ENCODE assay signal across 8 mouse cellular contexts in the genomic region with DNA sequence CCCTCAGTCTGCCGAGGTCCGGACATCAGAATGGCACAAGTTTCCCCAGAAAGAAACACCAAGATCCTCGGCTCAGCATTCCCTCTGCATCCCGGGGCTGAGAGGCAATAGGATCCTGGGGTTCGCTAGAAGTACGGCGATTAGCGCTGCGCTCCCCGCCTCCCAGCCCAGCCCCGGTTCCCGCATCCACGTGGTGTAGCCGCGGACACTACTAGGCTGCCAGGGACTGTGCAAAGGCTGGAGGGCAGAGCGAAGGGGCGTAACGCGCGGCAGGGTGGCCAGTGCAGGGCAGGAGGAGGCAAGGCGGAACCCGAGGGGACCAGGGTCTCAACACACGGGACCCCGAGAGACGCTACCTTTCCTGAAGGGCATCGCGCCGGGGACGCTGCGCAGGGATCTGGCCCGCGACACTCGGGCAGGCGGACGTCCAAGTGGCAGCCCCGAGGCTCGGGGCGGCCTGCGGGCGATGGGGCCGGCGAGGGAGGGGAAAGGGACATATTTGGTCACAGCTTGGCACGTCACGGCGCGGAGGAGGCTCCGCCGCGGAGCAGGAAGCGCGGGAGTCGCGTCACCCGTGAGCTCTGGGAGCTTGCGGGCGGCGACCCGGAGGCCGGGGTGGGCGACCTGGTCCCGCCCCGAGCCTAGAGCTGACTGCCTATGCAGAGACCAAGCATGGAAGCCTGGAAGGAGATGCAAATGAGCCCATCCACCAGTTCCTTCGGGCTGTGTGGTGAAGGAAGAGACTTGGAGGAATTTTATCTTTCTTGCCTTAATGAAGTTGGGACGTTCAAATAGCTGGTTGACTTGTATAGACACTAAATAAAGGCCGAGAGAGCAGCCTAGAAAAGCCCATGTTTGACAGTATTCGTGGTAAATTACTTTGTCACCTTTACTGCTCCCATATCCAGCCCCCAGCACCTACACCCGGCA. TPM values are rescaled to one million over a fixed set of nuclear protein-coding genes. Genes with fewer than 3 reads are reported as not detected.
DNase-seq lines count a peak whose midpoint lies in the region; ATAC-seq lines count a peak whose summit lies in the region.

A gene (minus strand): TSS at position 607 of the 930 bp plus-strand sequence.

- H3K4me3 ChIP-seq in forebrain, embryonic 11.5 days (ENCODE audit: low read depth, low read length) = peak within 1 kb of the TSS; percentile 49
- peak within 1 kb of the TSS; percentile 71 for H3K4me3 ChIP-seq in heart, embryonic 16.5 days (ENCODE audit: low read length)
- H3K4me3 ChIP-seq in liver, embryonic 13.5 days (replicated peaks) = peak within 1 kb of the TSS; percentile 61
- H3K4me3 ChIP-seq in stomach, embryonic 14.5 days (ENCODE audit: low read depth, low read length) = peak within 1 kb of the TSS; percentile 59

- no peak within 1 kb of the TSS for H3K27ac ChIP-seq in forebrain, embryonic 11.5 days (ENCODE audit: low read depth, low read length)
- peak within 1 kb of the TSS; percentile 49 for H3K27ac ChIP-seq in heart, embryonic 16.5 days (ENCODE audit: low read length)
- peak within 1 kb of the TSS; percentile 43 for H3K27ac ChIP-seq in liver, embryonic 13.5 days
- H3K27ac ChIP-seq in stomach, embryonic 14.5 days (ENCODE audit: low read length) = no peak within 1 kb of the TSS

- no peaks in the 10 kb centered on the region for H3K36me3 ChIP-seq in forebrain, embryonic 11.5 days (ENCODE audit: control insufficient read depth, insufficient read depth, low read length)
- H3K36me3 ChIP-seq in heart, embryonic 16.5 days (ENCODE audit: control insufficient read depth, insufficient read depth) = no peaks in the 10 kb centered on the region
- no peaks in the 10 kb centered on the region for H3K36me3 ChIP-seq in liver, embryonic 13.5 days
- H3K36me3 ChIP-seq in stomach, embryonic 14.5 days (ENCODE audit: control insufficient read depth, insufficient read depth, low read length) = no peaks in the 10 kb centered on the region

- H3K9me3 ChIP-seq in forebrain, embryonic 11.5 days (ENCODE audit: control insufficient read depth, low read length) = no peaks in the 10 kb centered on the region
- no peaks in the 10 kb centered on the region for H3K9me3 ChIP-seq in heart, embryonic 16.5 days (replicated peaks; ENCODE audit: control insufficient read depth, low read length)
- H3K9me3 ChIP-seq in liver, embryonic 13.5 days (replicated peaks) = no peaks in the 10 kb centered on the region
- no peaks in the 10 kb centered on the region for H3K9me3 ChIP-seq in stomach, embryonic 14.5 days (ENCODE audit: control insufficient read depth, low read depth, low read length)

- peaks cover 18% of the 10 kb centered on the region for H3K27me3 ChIP-seq in forebrain, embryonic 11.5 days (ENCODE audit: control insufficient read depth, insufficient read depth, low read length)
- H3K27me3 ChIP-seq in heart, embryonic 16.5 days (ENCODE audit: control insufficient read depth, insufficient read depth, low read length) = no peaks in the 10 kb centered on the region
- peaks cover 30% of the 10 kb centered on the region for H3K27me3 ChIP-seq in liver, embryonic 13.5 days
- 0 out of 2 replicates have a peak, but pooled peaks cover 4% of the 10 kb centered on the region for H3K27me3 ChIP-seq in stomach, embryonic 14.5 days (ENCODE audit: control insufficient read depth, insufficient read depth, low read length)

- ATAC-seq in forebrain, embryonic 11.5 days (replicated peaks; ENCODE audit: low FRiP score) = peak; percentile 76
- ATAC-seq in heart, embryonic 16.5 days (replicated peaks; ENCODE audit: extremely low read depth, insufficient read depth, low FRiP score) = peak; percentile 84
- ATAC-seq in liver, embryonic 13.5 days (ENCODE audit: low read depth) = peak; percentile 74
- peak; percentile 78 for ATAC-seq in stomach, embryonic 14.5 days (ENCODE audit: insufficient number of reproducible peaks, insufficient read depth, low FRiP score, low read depth)

- 2% methylated on average over 46 of the region's 67 CpGs for WGBS in forebrain, embryonic 11.5 days
- WGBS in heart, embryonic 16.5 days = 2% methylated on average over 67 of the region's 67 CpGs
- 1% methylated on average over 67 of the region's 67 CpGs for WGBS in liver, embryonic 13.5 days (ENCODE audit: insufficient replicate concordance)
- 2% methylated on average over 65 of the region's 67 CpGs for WGBS in stomach, embryonic 14.5 days

- peaks cover 15% of the 10 kb centered on the region; the same call in 1 of the 2 replicates for H3K4me1 ChIP-seq in forebrain, embryonic 11.5 days (replicated peaks; ENCODE audit: control insufficient read depth, insufficient read depth, low read length)
- peaks cover 7% of the 10 kb centered on the region for H3K4me1 ChIP-seq in heart, embryonic 16.5 days (ENCODE audit: control insufficient read depth, insufficient read depth, low read length)
- peaks cover 20% of the 10 kb centered on the region for H3K4me1 ChIP-seq in liver, embryonic 13.5 days (replicated peaks)
- H3K4me1 ChIP-seq in stomach, embryonic 14.5 days (ENCODE audit: control insufficient read depth, insufficient read depth, low read length) = peaks cover 7% of the 10 kb centered on the region; the same call in 1 of the 2 replicates

- H3K4me2 ChIP-seq in forebrain, embryonic 11.5 days (ENCODE audit: low read depth, low read length, severe bottlenecking) = peak within 1 kb of the TSS; percentile 98
- peak within 1 kb of the TSS; percentile 97 for H3K4me2 ChIP-seq in heart, embryonic 16.5 days (ENCODE audit: low read depth, low read length)
- peak within 1 kb of the TSS; percentile 78 for H3K4me2 ChIP-seq in liver, embryonic 13.5 days
- H3K4me2 ChIP-seq in stomach, embryonic 14.5 days (replicated peaks; ENCODE audit: low read depth, low read length) = peak within 1 kb of the TSS; percentile 98

- peak within 1 kb of the TSS; percentile 56 for H3K9ac ChIP-seq in forebrain, embryonic 11.5 days (ENCODE audit: low read length)
- H3K9ac ChIP-seq in heart, embryonic 16.5 days (ENCODE audit: low read length) = peak within 1 kb of the TSS; percentile 79
- peak within 1 kb of the TSS; percentile 67 for H3K9ac ChIP-seq in liver, embryonic 13.5 days
- H3K9ac ChIP-seq in stomach, embryonic 14.5 days (replicated peaks; ENCODE audit: low read depth, low read length) = peak within 1 kb of the TSS; percentile 42

- DNase-seq in B cell, adult 2 months = peak; percentile 82 to 84
- peak; percentile 86 for DNase-seq in brain, adult 2 months (ENCODE audit: low read depth, low spot score)
- DNase-seq in forebrain, embryonic 11.5 days (ENCODE audit: low spot score) = peak; percentile 79
- DNase-seq in kidney, postnatal 25 days = peak; percentile 75 to 90
- peak; percentile 16 for DNase-seq in liver, embryonic 13.5 days
- peak; percentile 89 for DNase-seq in naive thymus-derived CD4-positive, alpha-beta T cell, adult 2 months (ENCODE audit: low read depth)

RNA-seq across cellular contexts. Expression of the gene that starts here (rescaled TPM):
- polyA plus RNA-seq in forebrain, embryonic 11.5 days (2014; fragmentation: Nextera tagmentation; extraction: Ambion mirVana) = 14.1 and 18.4 TPM in 2 replicates
- 9.5 and 12.3 TPM in 2 replicates for polyA plus RNA-seq in heart, embryonic 16.5 days (2015; fragmentation: Nextera tagmentation; extraction: Ambion mirVana)
- 7.2 and 8.5 TPM in 2 replicates for polyA plus RNA-seq in liver, embryonic 13.5 days (2015; fragmentation: Nextera tagmentation; extraction: Ambion mirVana)
- polyA plus RNA-seq in stomach, embryonic 14.5 days (2014; fragmentation: Nextera tagmentation; extraction: Ambion mirVana) = 16.1 and 17.5 TPM in 2 replicates

Comparison
In these comparisons a context has a peak if more than half of its experiments do, and no peak if none do; other contexts are left out.
1. DNase-seq: peak in every context shown above with its lines; median percentile 89 in naive thymus-derived CD4-positive, alpha-beta T cell, adult 2 months; 86 in brain, adult 2 months; 83 in B cell, adult 2 months; 82 in kidney, postnatal 25 days; 79 in forebrain, embryonic 11.5 days; 16 in liver, embryonic 13.5 days.
2. H3K27ac ChIP-seq: peak in heart, embryonic 16.5 days (single experiment) and liver, embryonic 13.5 days (single experiment); none in forebrain, embryonic 11.5 days (single experiment) and stomach, embryonic 14.5 days (single experiment).
3. Peak in every context shown above with its lines, with median percentiles within 50 percentile points of each other: ATAC-seq, H3K4me2 ChIP-seq, H3K4me3 ChIP-seq and H3K9ac ChIP-seq.